Mouse (Mus musculus): ENCODE results near the gene Pus7. TPM values are rescaled to one million over a fixed set of nuclear protein-coding genes. Genes with fewer than 3 reads are reported as not detected.

The Pus7 gene
- polyA plus RNA-seq (2017; shearing (Covaris generic)), result 27.3 TPM

DNA sequence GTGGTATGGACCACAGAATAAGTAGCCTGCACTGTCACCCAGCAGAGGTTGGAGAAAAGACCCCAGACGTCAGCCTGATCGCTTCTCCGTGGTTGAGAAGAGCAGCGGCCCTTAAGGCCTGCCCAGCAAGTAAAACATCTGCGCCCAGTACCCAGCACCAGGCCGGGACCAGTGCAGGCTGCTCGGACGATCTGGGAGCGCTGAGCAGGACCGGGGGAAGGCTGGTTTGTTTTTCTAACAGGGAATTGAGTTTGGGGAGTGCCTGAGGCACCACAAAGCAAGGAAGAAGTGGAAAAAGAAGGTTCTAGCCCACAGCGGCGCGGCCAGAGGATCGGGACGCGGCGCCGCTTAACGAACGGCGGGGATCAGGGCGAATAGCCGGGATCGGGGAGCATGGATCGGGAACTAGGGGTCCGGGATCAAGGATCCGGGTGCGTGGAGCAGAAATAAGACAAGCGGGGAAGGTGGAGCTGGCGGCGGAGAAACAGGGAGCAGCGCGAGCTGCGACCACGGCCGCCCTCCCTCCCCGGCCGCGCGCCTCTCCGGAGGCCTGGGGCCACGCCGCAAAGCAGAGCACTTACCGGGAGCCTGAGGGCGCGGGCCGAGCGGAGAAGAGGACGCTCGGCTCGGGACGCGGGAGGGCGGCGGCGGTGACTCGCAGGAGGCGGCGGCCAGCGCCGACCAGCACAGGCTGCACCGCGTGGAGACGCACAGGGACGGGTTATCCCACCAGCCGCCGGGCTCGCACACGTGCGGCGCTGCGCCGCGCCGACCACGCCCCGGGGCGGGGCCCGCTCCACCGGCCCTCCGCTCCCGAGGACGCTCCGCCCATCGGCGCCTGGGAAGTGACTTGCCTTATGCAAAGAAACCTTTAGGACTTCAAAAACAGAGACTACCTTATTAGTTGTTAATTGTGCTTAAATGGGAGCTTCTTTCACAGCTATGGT lies at the start of gene Pus7:
TSS of gene Pus7 (minus strand) at position 781 of the 947 bp plus-strand sequence.

GRCm38 (mm10) chr5:23787536-23788389 lies 4.3 kb upstream of the Pus7 start, which contains the start of gene Rint1:
TSS of gene Rint1 (plus strand) at chr5:23787711.

Other genes starting within 250 kb of the Pus7 start
- 98.1 TPM for gene Srpk2, start 99.1 kb downstream of the Pus7 start, polyA plus RNA-seq (2017; shearing (Covaris generic))
- gene Rint1, start 4.0 kb upstream of the Pus7 start, polyA plus RNA-seq (2017; shearing (Covaris generic)), result 26.7 TPM
- gene Tomm7, start 60.5 kb upstream of the Pus7 start, polyA plus RNA-seq (2017; shearing (Covaris generic)), result 45.8 TPM
- 16.1 TPM for gene Fam126a, start 247.0 kb upstream of the Pus7 start, polyA plus RNA-seq (2017; shearing (Covaris generic))

Measured in naive thymus-derived CD4-positive, alpha-beta T cell, adult 5 months (primary cell).